Mouse (Mus musculus) MEL (cell line): ENCODE measurements around the gene Pik3r3.

Experiments
- CHD2 ChIP-seq: IDR thresholded peaks from 2 replicates; pipeline ENCODE4 v1.6.1; 2011; ENCODE audit warnings: low read length, improper control_type of control experiment
- CTCF ChIP-seq, 3 experiments: IDR thresholded peaks in 2 of 3; conservative IDR thresholded peaks in 1 of 3; 2 replicates each; pipeline ENCODE4 v1.5.1; 2011 to 2012; ENCODE audit warnings: low read length in 3 of 3, low read depth in 2 of 3, mild to moderate bottlenecking in 2 of 3, improper control_type of control experiment in 1 of 3, inconsistent platforms in 1 of 3, mixed read lengths in 1 of 3, moderate library complexity in 1 of 3; ENCODE audit not compliant: control insufficient read depth in 1 of 3, insufficient read depth in 1 of 3, poor library complexity in 1 of 3, severe bottlenecking in 1 of 3
- MAX ChIP-seq: IDR thresholded peaks from 2 replicates; pipeline ENCODE4 v1.6.1; 2011; ENCODE audit warnings: low read length, improper control_type of control experiment
- NRF1 ChIP-seq: IDR thresholded peaks from 2 replicates; pipeline ENCODE4 v1.6.1; 2014; ENCODE audit warnings: low read depth, mild to moderate bottlenecking, inconsistent platforms, low read length, improper control_type of control experiment, moderate library complexity; ENCODE audit not compliant: poor library complexity, insufficient read depth, severe bottlenecking
- POLR2A ChIP-seq, 2 experiments: IDR thresholded peaks; 2 replicates each; pipeline ENCODE4 v1.6.1; 2011 to 2012; ENCODE audit warnings: low read length in 2 of 2, mild to moderate bottlenecking in 2 of 2, control low read depth in 1 of 2, improper control_type of control experiment in 1 of 2, low read depth in 1 of 2, moderate library complexity in 1 of 2; ENCODE audit not compliant: control insufficient read depth in 1 of 2, insufficient read depth in 1 of 2, poor library complexity in 1 of 2
- TAL1 ChIP-seq: IDR thresholded peaks from 2 replicates; pipeline ENCODE4 v1.6.1; 2012; ENCODE audit warnings: mild to moderate bottlenecking, inconsistent platforms, low read length, moderate library complexity, mixed read lengths
- USF1 ChIP-seq: IDR thresholded peaks from 2 replicates; pipeline ENCODE4 v1.6.1; 2014; ENCODE audit warnings: low read depth, mild to moderate bottlenecking, inconsistent platforms, low read length, improper control_type of control experiment, moderate library complexity

GRCm38 (mm10) chr4:116174466-116175116 is 46.8 kb upstream of the Pik3r3 start:
- no peak for TF ChIP-seq CTCF (IDR thresholded peaks at IDR 0.05 in 2 of 3, conservative IDR thresholded peaks at IDR 0.05 in 1 of 3; ENCODE audit: control insufficient read depth in 1 of 3, insufficient read depth in 1 of 3, low read depth in 2 of 3, low read length in 3 of 3, poor library complexity in 1 of 3, severe bottlenecking in 1 of 3)
- no peak for TF ChIP-seq CHD2
- TF ChIP-seq MAX = no peak
- TF ChIP-seq USF1 = no peak
- TF ChIP-seq NRF1 = no peak
- no peak for TF ChIP-seq POLR2A (IDR thresholded peaks at IDR 0.05; ENCODE audit: control insufficient read depth in 1 of 2, insufficient read depth in 1 of 2, low read depth in 1 of 2, low read length in 2 of 2, poor library complexity in 1 of 2)
- no peak for TF ChIP-seq TAL1
